Mouse (Mus musculus) liver, embryonic 14.5 days (tissue): ENCODE results near the gene Grm3.

Experiments
- CTCF ChIP-seq: IDR thresholded peaks from 2 replicates; pipeline ENCODE4 v1.5.1; 2016; ENCODE audit warnings: antibody characterized with exemption, low read depth, control low read depth
- EP300 ChIP-seq: IDR thresholded peaks from 2 replicates; pipeline ENCODE4 v1.6.1; 2016; ENCODE audit warnings: antibody characterized with exemption, low read depth

GRCm38 (mm10) chr5:9716295-9716694 is 8.7 kb downstream of the Grm3 start:
- TF ChIP-seq CTCF = no peak
- no peak for TF ChIP-seq EP300
